Mouse (Mus musculus) liver, embryonic 15.5 days (tissue): ENCODE measurements around the gene Smg5. TPM values are rescaled to one million over a fixed set of nuclear protein-coding genes. Genes with fewer than 3 reads are reported as not detected.
"Not testable (repeated sequence)": the region's sequence is repeated elsewhere in the genome, so short reads cannot be mapped to it uniquely, and the experiment has no call there.

Experiments used
- ATAC-seq: fragments of 200-750 bp; cut with Nextera tagmentation; 2 replicates; pipeline ENCODE4 v1.8.0; 2017; ENCODE audit warnings: moderate number of reproducible peaks, mild to moderate bottlenecking, moderate library complexity; ENCODE audit not compliant: insufficient read depth
- H3K27ac ChIP-seq: fragments of 300-500 bp; sonication (generic); replicated peaks from 2 replicates; pipeline ENCODE4 v1.5.1; 2015; ENCODE audit warnings: mild to moderate bottlenecking, inconsistent platforms
- H3K27me3 ChIP-seq: fragments of 300-500 bp; sonication (generic); 2 replicates; pipeline ENCODE4 v1.6.1; 2015; ENCODE audit warnings: mild to moderate bottlenecking, inconsistent platforms
- H3K36me3 ChIP-seq: fragments of 300-500 bp; sonication (generic); replicated peaks from 2 replicates; pipeline ENCODE4 v1.6.1; 2015; ENCODE audit warnings: moderate library complexity, mild to moderate bottlenecking, inconsistent platforms
- H3K4me1 ChIP-seq: fragments of 300-500 bp; sonication (generic); replicated peaks from 2 replicates; pipeline ENCODE4 v1.6.1; 2015; ENCODE audit warnings: inconsistent platforms
- H3K4me2 ChIP-seq: fragments of 300-500 bp; sonication (generic); 2 replicates; pipeline ENCODE4 v1.6.1; 2015; ENCODE audit warnings: moderate library complexity, mild to moderate bottlenecking, inconsistent platforms
- H3K4me3 ChIP-seq: fragments of 300-500 bp; sonication (generic); replicated peaks from 2 replicates; pipeline ENCODE4 v1.5.1; 2015; ENCODE audit warnings: mild to moderate bottlenecking, inconsistent platforms
- H3K9ac ChIP-seq: fragments of 300-500 bp; sonication (generic); 2 replicates; pipeline ENCODE4 v1.6.1; 2015; ENCODE audit warnings: moderate library complexity, mild to moderate bottlenecking, inconsistent platforms
- H3K9me3 ChIP-seq: fragments of 300-500 bp; sonication (generic); replicated peaks from 2 replicates; pipeline ENCODE4 v1.6.1; 2016; ENCODE audit warnings: inconsistent platforms
- WGBS: fragments of 180-500 bp; shearing (Covaris S2); methylation state at CpG from one replicate; pipeline ENCODE4 v1.1.7; 2015; ENCODE audit warnings: mixed read lengths; ENCODE audit not compliant: insufficient replicate concordance; 5-methylcytosine and 5-hydroxymethylcytosine counted together
- polyA plus RNA-seq: library from polyadenylated mRNA; unstranded; fragments of >200 nt; fragmentation: Nextera tagmentation; extraction: Ambion mirVana; gene quantifications from 2 replicates; pipeline ENCODE4 v1.2.1, GENCODE M21; 2015

Gene Smg5
- polyA plus RNA-seq, 1 experiment from 2014 or later, result 31.8 TPM

- Histone ChIP-seq H3K36me3 (peaks cover 100% of the 10 kb centered on the region), H3K4me1 (peaks cover 3% of the 10 kb centered on the region; the same call in 1 of the 2 replicates), H3K4me2 (no peak overlapping the region), H3K4me3 (no peak overlapping the region), H3K27me3 (no peaks in the 10 kb centered on the region), H3K9ac (no peak overlapping the region), H3K27ac (0 out of 2 replicates have a peak overlapping the region, but pooled peaks have one; percentile 14), H3K9me3 (no peaks in the 10 kb centered on the region)
- 89% methylated on average over 8 of the region's 8 CpGs for WGBS
- no peak for ATAC-seq
These were observed 18.5 kb downstream of the Smg5 start for GRCm38 (mm10) chr3:88354396-88355165.

- peaks cover 52% of the 10 kb centered on the region for H3K4me1 ChIP-seq
- ATAC-seq, result no peak
- H3K9ac ChIP-seq, result no peak overlapping the region
- H3K36me3 ChIP-seq, result peaks cover 81% of the 10 kb centered on the region
- peaks cover 6% of the 10 kb centered on the region; the same call in 1 of the 2 replicates for H3K27me3 ChIP-seq
- no peak overlapping the region for H3K4me3 ChIP-seq
- H3K9me3 ChIP-seq, result no peaks in the 10 kb centered on the region
- no peak overlapping the region for H3K27ac ChIP-seq
- 77% methylated on average over 5 of the region's 5 CpGs for WGBS
- H3K4me2 ChIP-seq, result no peak overlapping the region
These were observed 23.5 kb downstream of the Smg5 start for GRCm38 (mm10) chr3:88359584-88359983.

GRCm38 (mm10) chr3:88359989-88360388, 23.9 kb downstream of the Smg5 start:
- Histone ChIP-seq H3K27me3 (peaks cover 10% of the 10 kb centered on the region), H3K9ac (no peak overlapping the region), H3K4me1 (peaks cover 56% of the 10 kb centered on the region), H3K4me2 (no peak overlapping the region), H3K27ac (no peak overlapping the region), H3K4me3 (no peak overlapping the region), H3K36me3 (peaks cover 77% of the 10 kb centered on the region), H3K9me3 (no peaks in the 10 kb centered on the region)
- ATAC-seq, result no peak
- WGBS, result 76% methylated on average over 3 of the region's 3 CpGs

GRCm38 (mm10) chr3:88361096-88361495, 25.0 kb downstream of the Smg5 start:
- no peak overlapping the region for H3K9ac ChIP-seq
- H3K27ac ChIP-seq, result 0 out of 2 replicates have a peak overlapping the region, but pooled peaks have one; percentile 10
- WGBS, result 46% methylated on average over 6 of the region's 6 CpGs
- no peaks in the 10 kb centered on the region for H3K9me3 ChIP-seq
- peaks cover 67% of the 10 kb centered on the region for H3K4me1 ChIP-seq
- no peak overlapping the region for H3K4me2 ChIP-seq
- peaks cover 21% of the 10 kb centered on the region for H3K27me3 ChIP-seq
- no peak overlapping the region for H3K4me3 ChIP-seq
- peaks cover 66% of the 10 kb centered on the region for H3K36me3 ChIP-seq
- ATAC-seq, result no peak

- H3K4me1 ChIP-seq, result peaks cover 69% of the 10 kb centered on the region
- H3K9me3 ChIP-seq, result no peaks in the 10 kb centered on the region
- H3K27me3 ChIP-seq, result peaks cover 28% of the 10 kb centered on the region
- WGBS, result 68% methylated on average over 2 of the region's 2 CpGs
- no peak for ATAC-seq
- H3K4me2 ChIP-seq, result 0 out of 2 replicates have a peak overlapping the region, but pooled peaks have one; percentile 80
- H3K36me3 ChIP-seq, result peaks cover 59% of the 10 kb centered on the region
- peak overlapping the region; percentile 94 for H3K27ac ChIP-seq
- no peak overlapping the region for H3K4me3 ChIP-seq
- peak overlapping the region; percentile 11; the same call in 1 of the 2 replicates for H3K9ac ChIP-seq
These were observed 25.7 kb downstream of the Smg5 start for GRCm38 (mm10) chr3:88361612-88362313.

- Histone ChIP-seq H3K4me2 (peak overlapping the region; percentile 80), H3K9ac (peak overlapping the region; percentile 56), H3K4me1 (peaks cover 75% of the 10 kb centered on the region), H3K27ac (peak overlapping the region; percentile 94), H3K9me3 (no peaks in the 10 kb centered on the region), H3K27me3 (peaks cover 36% of the 10 kb centered on the region), H3K36me3 (peaks cover 40% of the 10 kb centered on the region), H3K4me3 (peak overlapping the region; percentile 59)
- peak; percentile 94 for ATAC-seq
- 31% methylated on average over 4 of the region's 4 CpGs for WGBS
These were observed 27.6 kb downstream of the Smg5 start for GRCm38 (mm10) chr3:88363700-88364099.

GRCm38 (mm10) chr3:88364337-88364736, 28.3 kb downstream of the Smg5 start, which contains the start of gene Paqr6:
Gene Paqr6 (plus strand): TSS chr3:88364584.
- Histone ChIP-seq H3K36me3 (peaks cover 33% of the 10 kb centered on the region), H3K9me3 (no peaks in the 10 kb centered on the region), H3K9ac (peak within 1 kb of the TSS; percentile 56), H3K27ac (peak within 1 kb of the TSS; percentile 94), H3K4me2 (peak within 1 kb of the TSS; percentile 80), H3K4me3 (peak within 1 kb of the TSS; percentile 59), H3K27me3 (peaks cover 36% of the 10 kb centered on the region), H3K4me1 (peaks cover 74% of the 10 kb centered on the region)
- 6% methylated on average over 16 of the region's 16 CpGs for WGBS
- peak; percentile 62 for ATAC-seq

- H3K4me3 ChIP-seq, result peak overlapping the region; percentile 59
- peaks cover 36% of the 10 kb centered on the region for H3K27me3 ChIP-seq
- H3K9ac ChIP-seq, result no peak overlapping the region
- 0 out of 2 replicates have a peak, but pooled peaks cover 2% of the 10 kb centered on the region for H3K9me3 ChIP-seq
- H3K27ac ChIP-seq, result no peak overlapping the region
- ATAC-seq, result no peak
- peaks cover 60% of the 10 kb centered on the region for H3K4me1 ChIP-seq
- H3K4me2 ChIP-seq, result peak overlapping the region; percentile 80
- 33% methylated on average over 34 of the region's 34 CpGs for WGBS
- H3K36me3 ChIP-seq, result peaks cover 18% of the 10 kb centered on the region
These were observed 29.8 kb downstream of the Smg5 start for GRCm38 (mm10) chr3:88365705-88366361.

GRCm38 (mm10) chr3:88366830-88367428, 30.9 kb downstream of the Smg5 start:
- 8% methylated on average over 21 of the region's 22 CpGs for WGBS
- Histone ChIP-seq H3K4me1 (peaks cover 49% of the 10 kb centered on the region), H3K4me3 (peak overlapping the region; percentile 28; the same call in 1 of the 2 replicates), H3K27me3 (peaks cover 36% of the 10 kb centered on the region), H3K4me2 (peak overlapping the region; percentile 62), H3K9ac (peak overlapping the region; percentile 27; the same call in 1 of the 2 replicates)
- not testable (repeated sequence) for H3K27ac ChIP-seq, ATAC-seq, H3K36me3 ChIP-seq, H3K9me3 ChIP-seq

- H3K27ac ChIP-seq, H3K36me3 ChIP-seq, H3K9ac ChIP-seq, ATAC-seq, H3K9me3 ChIP-seq, H3K4me3 ChIP-seq, H3K4me2 ChIP-seq: not testable (repeated sequence)
- Histone ChIP-seq H3K4me1 (peaks cover 43% of the 10 kb centered on the region), H3K27me3 (peaks cover 36% of the 10 kb centered on the region)
- WGBS, result 48% methylated on average over 3 of the region's 7 CpGs
These were observed 31.5 kb downstream of the Smg5 start for GRCm38 (mm10) chr3:88367517-88367916.
